Mouse (Mus musculus): Measurements from ENCODE around the gene Ascl5. TPM values are rescaled to one million over a fixed set of nuclear protein-coding genes. Genes with fewer than 3 reads are reported as not detected.
A peak's percentile ranks its signal among the peaks of the same experiment; 100 is the strongest.

Ascl5 gene
- polyA plus RNA-seq, 1 experiment, result 0.36 TPM

DNA sequence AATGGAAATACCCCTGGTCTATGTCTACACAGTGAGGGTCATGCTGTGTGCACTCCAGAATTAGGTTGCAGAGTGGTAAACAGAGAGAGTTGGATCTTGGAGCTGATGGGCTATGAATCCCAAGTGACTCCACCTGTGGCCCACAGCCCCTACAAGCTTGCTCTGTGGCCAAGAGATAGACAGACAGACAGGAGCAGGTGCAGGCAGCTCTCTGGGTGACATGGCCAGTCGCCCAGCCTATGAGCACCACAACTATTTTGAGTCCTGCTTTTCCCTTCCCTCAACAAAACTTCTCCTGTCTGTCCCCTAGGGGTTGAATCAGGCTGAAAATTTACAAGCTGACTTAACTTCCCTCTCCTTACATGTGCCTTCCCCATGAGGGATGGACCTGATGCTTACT lies 16.0 kb downstream of the Ascl5 start:
- peak; percentile 99 to 100 (median 100) for TF ChIP-seq MYOD1 (IDR thresholded peaks at IDR 0.05; ENCODE audit: control insufficient read depth in 1 of 3, insufficient read length in 2 of 3, low read depth in 2 of 3)
- peak; percentile 64 to 92 (median 76) for TF ChIP-seq MYOG (IDR thresholded peaks at IDR 0.05; ENCODE audit: control insufficient read depth in 1 of 3, insufficient read depth in 1 of 3, insufficient read length in 2 of 3, low read depth in 2 of 3)
- TF ChIP-seq USF1 (IDR thresholded peaks at IDR 0.05; ENCODE audit: low read depth), result no peak
- peak; percentile 89 for TF ChIP-seq TCF12 (IDR thresholded peaks at IDR 0.05; ENCODE audit: insufficient read depth, poor library complexity, severe bottlenecking)
- TF ChIP-seq MAX (IDR thresholded peaks at IDR 0.05; ENCODE audit: low read depth), result no peak
- TF ChIP-seq TCF3 (IDR thresholded peaks at IDR 0.05; ENCODE audit: insufficient read length, low read depth), result peak; percentile 85
- TF ChIP-seq POLR2A (IDR thresholded peaks at IDR 0.05; ENCODE audit: insufficient read length, low read depth), result no peak
- no peak for TF ChIP-seq CEBPB (IDR thresholded peaks at IDR 0.05; ENCODE audit: insufficient read depth, poor library complexity, severe bottlenecking)
- TF ChIP-seq E2F4 (IDR thresholded peaks at IDR 0.05; ENCODE audit: insufficient read depth), result no peak
- TF ChIP-seq SRF (IDR thresholded peaks at IDR 0.05; ENCODE audit: control insufficient read depth, insufficient read length, low read depth), result no peak
- H3K4me3 ChIP-seq, result no peak overlapping the region
- no peaks in the 10 kb centered on the region for H3K27me3 ChIP-seq (ENCODE audit: control insufficient read depth, insufficient read depth, insufficient read length)
- no peaks in the 10 kb centered on the region for H3K79me2 ChIP-seq (ENCODE audit: control insufficient read depth, insufficient read depth)
- H3ac ChIP-seq (ENCODE audit: control insufficient read depth, insufficient read length), result no peak overlapping the region
- peaks cover 4% of the 10 kb centered on the region for H3K36me3 ChIP-seq (ENCODE audit: control insufficient read depth, insufficient read depth)
- peak overlapping the region; percentile 67 for H3K4me2 ChIP-seq (ENCODE audit: low read depth)

DNA sequence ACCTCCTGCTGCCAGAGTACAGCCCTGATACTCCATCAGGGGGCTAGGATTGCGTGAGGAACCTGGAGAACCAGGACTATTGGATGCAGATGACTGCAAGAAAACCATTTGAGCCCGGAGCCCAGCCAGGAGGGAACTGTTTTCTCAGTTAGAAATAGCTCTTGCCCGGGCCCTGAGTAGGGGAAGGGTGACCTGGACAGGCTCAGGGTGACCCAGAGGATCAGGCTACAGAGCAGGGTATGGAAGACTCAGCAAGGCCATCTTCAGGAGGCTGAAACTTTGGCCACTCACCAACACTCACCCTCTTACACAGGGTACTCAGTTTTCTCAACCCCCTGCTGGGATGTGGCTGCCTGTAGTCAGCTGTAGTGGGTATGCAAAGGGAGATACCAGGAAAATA lies 17.0 kb downstream of the Ascl5 start:
- no peak overlapping the region for H3K4me2 ChIP-seq (ENCODE audit: low read depth)
- TF ChIP-seq USF1 (IDR thresholded peaks at IDR 0.05; ENCODE audit: low read depth), result no peak
- no peak for TF ChIP-seq MYOD1 (IDR thresholded peaks at IDR 0.05; ENCODE audit: control insufficient read depth in 1 of 3, insufficient read length in 2 of 3, low read depth in 2 of 3)
- no peak for TF ChIP-seq MYOG (IDR thresholded peaks at IDR 0.05; ENCODE audit: control insufficient read depth in 1 of 3, insufficient read depth in 1 of 3, insufficient read length in 2 of 3, low read depth in 2 of 3)
- no peak for TF ChIP-seq TCF12 (IDR thresholded peaks at IDR 0.05; ENCODE audit: insufficient read depth, poor library complexity, severe bottlenecking)
- no peak for TF ChIP-seq POLR2A (IDR thresholded peaks at IDR 0.05; ENCODE audit: insufficient read length, low read depth)
- TF ChIP-seq E2F4 (IDR thresholded peaks at IDR 0.05; ENCODE audit: insufficient read depth), result no peak
- TF ChIP-seq TCF3 (IDR thresholded peaks at IDR 0.05; ENCODE audit: insufficient read length, low read depth), result no peak
- H3K27me3 ChIP-seq (ENCODE audit: control insufficient read depth, insufficient read depth, insufficient read length), result peaks cover 6% of the 10 kb centered on the region
- peaks cover 4% of the 10 kb centered on the region for H3K36me3 ChIP-seq (ENCODE audit: control insufficient read depth, insufficient read depth)
- no peaks in the 10 kb centered on the region for H3K79me2 ChIP-seq (ENCODE audit: control insufficient read depth, insufficient read depth)
- H3ac ChIP-seq (ENCODE audit: control insufficient read depth, insufficient read length), result no peak overlapping the region
- no peak overlapping the region for H3K4me3 ChIP-seq

DNA sequence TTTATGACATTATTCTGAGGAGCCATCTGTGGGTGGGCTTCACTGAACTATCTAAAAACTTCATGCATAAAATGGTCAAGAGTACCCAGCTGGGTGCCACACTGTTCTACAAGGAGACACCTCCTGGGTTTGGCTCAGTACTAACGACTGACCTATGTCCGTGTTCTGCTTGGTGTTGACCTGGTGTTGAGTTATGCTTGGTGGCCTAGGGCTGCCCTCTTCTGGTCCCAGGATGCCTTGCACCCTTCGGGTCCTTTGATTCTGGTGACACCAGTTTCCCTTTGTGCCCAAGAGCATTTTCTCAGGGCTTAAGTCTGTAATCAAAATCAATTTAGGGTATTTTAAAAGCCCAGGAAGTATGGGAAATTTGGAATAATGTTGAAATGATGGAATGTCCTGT lies 25.5 kb downstream of the Ascl5 start:
- no peaks in the 10 kb centered on the region for H3K79me2 ChIP-seq (ENCODE audit: control insufficient read depth, insufficient read depth)
- H3K4me2 ChIP-seq (ENCODE audit: low read depth), result no peak overlapping the region
- H3K36me3 ChIP-seq (ENCODE audit: control insufficient read depth, insufficient read depth), result peaks cover 35% of the 10 kb centered on the region
- TF ChIP-seq TCF12 (IDR thresholded peaks at IDR 0.05; ENCODE audit: insufficient read depth, poor library complexity, severe bottlenecking), result no peak
- TF ChIP-seq POLR2AphosphoS2 (IDR thresholded peaks at IDR 0.05; ENCODE audit: insufficient read length, low read depth), result no peak
- no peak for TF ChIP-seq MYOG (IDR thresholded peaks at IDR 0.05; ENCODE audit: control insufficient read depth in 1 of 3, insufficient read depth in 1 of 3, insufficient read length in 2 of 3, low read depth in 2 of 3)
- TF ChIP-seq REST (IDR thresholded peaks at IDR 0.05; ENCODE audit: insufficient read depth, insufficient read length), result no peak
- no peak overlapping the region for H3ac ChIP-seq (ENCODE audit: control insufficient read depth, insufficient read length)
- peaks cover 21% of the 10 kb centered on the region for H3K27me3 ChIP-seq (ENCODE audit: control insufficient read depth, insufficient read depth, insufficient read length)
- H3K4me3 ChIP-seq, result no peak overlapping the region

DNA sequence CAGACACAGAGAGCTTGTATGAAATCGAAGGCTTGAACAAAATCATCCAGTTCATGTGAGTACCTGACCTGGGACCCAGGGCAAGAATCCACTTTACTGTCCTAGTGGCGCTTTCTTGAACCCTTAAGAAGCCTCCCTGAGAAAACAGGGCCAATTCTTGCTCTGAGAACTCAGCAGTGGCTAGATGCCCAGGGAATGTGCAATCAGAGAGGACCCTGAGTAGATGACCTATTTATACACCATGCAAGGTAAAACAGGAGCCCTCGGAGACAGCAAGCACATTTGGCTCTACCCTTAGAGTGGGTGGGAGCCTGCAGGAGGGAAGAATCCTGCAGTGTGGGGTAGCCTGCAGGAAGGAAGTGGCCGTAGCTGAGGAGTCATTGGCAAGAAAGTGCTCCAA lies 27.1 kb downstream of the Ascl5 start:
- Histone ChIP-seq H3K4me3 (no peak overlapping the region), H3ac (ENCODE audit: control insufficient read depth, insufficient read length) (no peak overlapping the region), H3K27me3 (ENCODE audit: control insufficient read depth, insufficient read depth, insufficient read length) (peaks cover 15% of the 10 kb centered on the region), H3K4me2 (ENCODE audit: low read depth) (no peak overlapping the region), H3K36me3 (ENCODE audit: control insufficient read depth, insufficient read depth) (peaks cover 38% of the 10 kb centered on the region), H3K79me2 (ENCODE audit: control insufficient read depth, insufficient read depth) (no peaks in the 10 kb centered on the region)
- TF ChIP-seq CEBPB (IDR thresholded peaks at IDR 0.05; ENCODE audit: insufficient read depth, poor library complexity, severe bottlenecking) (no peak), MAX (IDR thresholded peaks at IDR 0.05; ENCODE audit: low read depth) (no peak), E2F4 (IDR thresholded peaks at IDR 0.05; ENCODE audit: insufficient read depth) (no peak), POLR2AphosphoS2 (IDR thresholded peaks at IDR 0.05; ENCODE audit: insufficient read length, low read depth) (no peak), POLR2A (IDR thresholded peaks at IDR 0.05; ENCODE audit: insufficient read length, low read depth) (no peak), MYOG (IDR thresholded peaks at IDR 0.05; ENCODE audit: control insufficient read depth in 1 of 3, insufficient read depth in 1 of 3, insufficient read length in 2 of 3, low read depth in 2 of 3) (no peak), USF1 (IDR thresholded peaks at IDR 0.05; ENCODE audit: low read depth) (no peak), SRF (IDR thresholded peaks at IDR 0.05; ENCODE audit: control insufficient read depth, insufficient read length, low read depth) (no peak), MYOD1 (IDR thresholded peaks at IDR 0.05; ENCODE audit: control insufficient read depth in 1 of 3, insufficient read length in 2 of 3, low read depth in 2 of 3) (no peak), TCF12 (IDR thresholded peaks at IDR 0.05; ENCODE audit: insufficient read depth, poor library complexity, severe bottlenecking) (no peak), REST (IDR thresholded peaks at IDR 0.05; ENCODE audit: insufficient read depth, insufficient read length) (no peak), TCF3 (IDR thresholded peaks at IDR 0.05; ENCODE audit: insufficient read length, low read depth) (no peak)

DNA sequence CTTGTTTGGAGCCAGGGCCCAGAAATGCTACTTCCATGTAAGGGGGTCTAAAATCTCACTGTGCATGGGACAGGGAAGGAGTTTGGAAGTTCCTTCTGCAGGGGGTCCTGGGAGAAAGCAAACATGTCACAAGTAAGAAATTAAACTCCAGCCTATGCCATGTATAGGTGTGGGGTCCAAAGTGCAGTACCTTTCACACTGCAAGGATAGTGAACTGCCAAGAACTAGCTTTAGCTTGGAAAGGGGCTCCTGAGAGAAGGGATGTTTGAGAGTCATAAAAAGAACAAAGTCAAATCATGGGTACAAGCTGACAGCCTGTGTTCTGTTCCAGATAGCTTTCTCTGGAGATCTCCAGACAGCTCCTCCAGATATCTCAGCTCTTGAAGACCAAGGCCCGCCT lies 30.6 kb downstream of the Ascl5 start:
- H3K79me2 ChIP-seq (ENCODE audit: control insufficient read depth, insufficient read depth), result no peaks in the 10 kb centered on the region
- H3K4me3 ChIP-seq, result no peak overlapping the region
- no peak for TF ChIP-seq POLR2AphosphoS2 (IDR thresholded peaks at IDR 0.05; ENCODE audit: insufficient read length, low read depth)
- no peak for TF ChIP-seq TCF12 (IDR thresholded peaks at IDR 0.05; ENCODE audit: insufficient read depth, poor library complexity, severe bottlenecking)
- TF ChIP-seq USF1 (IDR thresholded peaks at IDR 0.05; ENCODE audit: low read depth), result no peak
- no peak for TF ChIP-seq TCF3 (IDR thresholded peaks at IDR 0.05; ENCODE audit: insufficient read length, low read depth)
- TF ChIP-seq SRF (IDR thresholded peaks at IDR 0.05; ENCODE audit: control insufficient read depth, insufficient read length, low read depth), result no peak
- no peak for TF ChIP-seq MYOG (IDR thresholded peaks at IDR 0.05; ENCODE audit: control insufficient read depth in 1 of 3, insufficient read depth in 1 of 3, insufficient read length in 2 of 3, low read depth in 2 of 3)
- TF ChIP-seq MYOD1 (IDR thresholded peaks at IDR 0.05; ENCODE audit: control insufficient read depth in 1 of 3, insufficient read length in 2 of 3, low read depth in 2 of 3), result no peak
- no peak for TF ChIP-seq POLR2A (IDR thresholded peaks at IDR 0.05; ENCODE audit: insufficient read length, low read depth)
- TF ChIP-seq REST (IDR thresholded peaks at IDR 0.05; ENCODE audit: insufficient read depth, insufficient read length), result no peak
- TF ChIP-seq CEBPB (IDR thresholded peaks at IDR 0.05; ENCODE audit: insufficient read depth, poor library complexity, severe bottlenecking), result no peak
- peaks cover 39% of the 10 kb centered on the region for H3K36me3 ChIP-seq (ENCODE audit: control insufficient read depth, insufficient read depth)
- no peak overlapping the region for H3K4me2 ChIP-seq (ENCODE audit: low read depth)
- H3K27me3 ChIP-seq (ENCODE audit: control insufficient read depth, insufficient read depth, insufficient read length), result peaks cover 28% of the 10 kb centered on the region
- H3ac ChIP-seq (ENCODE audit: control insufficient read depth, insufficient read length), result no peak overlapping the region

All from myocyte (in vitro differentiated cells).